16 mouse cellular contexts compared by ENCODE assay signal in the genomic region with DNA sequence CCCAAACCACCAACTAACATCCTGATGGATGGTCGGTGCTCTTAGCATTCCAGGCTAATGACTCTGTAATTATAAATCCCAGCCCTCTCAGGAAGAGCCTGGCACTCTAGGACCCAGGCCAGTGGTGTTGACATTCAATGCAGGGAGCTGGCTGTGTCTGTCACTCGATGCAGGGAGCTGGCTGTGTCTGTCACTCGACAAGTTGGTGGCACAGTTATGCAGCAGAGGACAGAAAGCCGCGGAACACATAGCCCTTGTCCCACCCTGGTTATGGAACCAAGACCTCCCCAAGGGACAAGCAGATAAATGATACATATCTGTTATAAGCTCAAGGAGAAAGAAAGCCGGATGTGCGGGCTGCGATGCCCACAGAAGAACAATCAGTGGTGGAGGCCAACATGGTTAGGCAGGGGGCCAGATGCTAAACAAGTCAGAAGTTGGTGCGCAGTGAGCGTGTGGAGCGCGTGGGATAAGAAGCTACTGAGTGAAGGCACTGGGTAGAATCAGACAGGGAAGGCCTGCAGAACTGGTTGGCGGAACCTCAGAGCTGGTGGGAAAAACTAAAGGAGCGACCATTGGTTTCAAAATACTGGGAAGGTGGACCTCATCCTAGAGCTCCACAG. TPM values are rescaled to one million over a fixed set of nuclear protein-coding genes. Genes with fewer than 3 reads are reported as not detected.
DNase-seq lines count a peak whose midpoint lies in the region; ATAC-seq lines count a peak whose summit lies in the region.
"Had no signal": no experiment of that assay in that cellular context is flagged by ENCODE, and none has a peak within 500 bp of the region (broad histone marks: within the 10 kb centered on the region; RNA-seq: fewer than 3 reads in every experiment).

No protein-coding gene starts in this region.

- peak overlapping the region; percentile 40; the same call in 1 of the 2 replicates for H3K27ac ChIP-seq in hindbrain, embryonic 13.5 days
- no peak overlapping the region for H3K27ac ChIP-seq in hindbrain, embryonic 12.5 days
- peak overlapping the region; percentile 75; the same call in 1 of the 2 replicates for H3K27ac ChIP-seq in embryonic facial prominence, embryonic 10.5 days (replicated peaks)
- H3K27ac ChIP-seq in limb, embryonic 12.5 days = peak overlapping the region; percentile 50; the same call in 1 of the 2 replicates
- H3K27ac ChIP-seq: midbrain, embryonic 10.5 days had no signal

- ATAC-seq in hindbrain, embryonic 13.5 days (ENCODE audit: low FRiP score) = 0 out of 2 replicates have a peak, but pooled peaks have one; percentile 36
- no peak for ATAC-seq in hindbrain, embryonic 12.5 days (ENCODE audit: low FRiP score)
- ATAC-seq in limb, embryonic 12.5 days (ENCODE audit: insufficient number of reproducible peaks, insufficient read depth, low FRiP score, low TSS enrichment, low read depth) = no peak

- H3K9ac ChIP-seq in hindbrain, embryonic 13.5 days = 0 out of 2 replicates have a peak overlapping the region, but pooled peaks have one; percentile 19
- H3K9ac ChIP-seq in hindbrain, embryonic 12.5 days = no peak overlapping the region
- no peak overlapping the region for H3K9ac ChIP-seq in limb, embryonic 12.5 days (replicated peaks)

- H3K9me3 ChIP-seq in hindbrain, embryonic 13.5 days = no peaks in the 10 kb centered on the region
- H3K9me3 ChIP-seq in hindbrain, embryonic 12.5 days (replicated peaks) = no peaks in the 10 kb centered on the region
- no peaks in the 10 kb centered on the region for H3K9me3 ChIP-seq in embryonic facial prominence, embryonic 10.5 days
- H3K9me3 ChIP-seq in limb, embryonic 12.5 days = no peaks in the 10 kb centered on the region
- H3K9me3 ChIP-seq: G1E; midbrain, embryonic 10.5 days had no signal

- H3K4me3 ChIP-seq in hindbrain, embryonic 13.5 days = no peak overlapping the region
- no peak overlapping the region for H3K4me3 ChIP-seq in hindbrain, embryonic 12.5 days
- H3K4me3 ChIP-seq in embryonic facial prominence, embryonic 10.5 days = no peak overlapping the region
- H3K4me3 ChIP-seq in limb, embryonic 12.5 days (replicated peaks) = no peak overlapping the region
- H3K4me3 ChIP-seq: midbrain, embryonic 10.5 days had no signal

- WGBS in hindbrain, embryonic 13.5 days = 69% methylated on average over 14 of the region's 14 CpGs
- 72% methylated on average over 14 of the region's 14 CpGs for WGBS in hindbrain, embryonic 12.5 days
- 70% methylated on average over 14 of the region's 14 CpGs for WGBS in embryonic facial prominence, embryonic 10.5 days
- 66% methylated on average over 14 of the region's 14 CpGs for WGBS in limb, embryonic 12.5 days

- H3K4me2 ChIP-seq in hindbrain, embryonic 13.5 days = no peak overlapping the region
- no peak overlapping the region for H3K4me2 ChIP-seq in hindbrain, embryonic 12.5 days (replicated peaks)
- H3K4me2 ChIP-seq in limb, embryonic 12.5 days = no peak overlapping the region
- H3K4me2 ChIP-seq: liver, embryonic 11.5 days had no signal

- H3K27me3 ChIP-seq in hindbrain, embryonic 13.5 days = no peaks in the 10 kb centered on the region
- no peaks in the 10 kb centered on the region for H3K27me3 ChIP-seq in hindbrain, embryonic 12.5 days
- no peaks in the 10 kb centered on the region for H3K27me3 ChIP-seq in embryonic facial prominence, embryonic 10.5 days (replicated peaks; ENCODE audit: low read depth, poor library complexity, severe bottlenecking)
- H3K27me3 ChIP-seq in limb, embryonic 12.5 days = no peaks in the 10 kb centered on the region

- DNase-seq in cerebellum, postnatal 14 days = peak; percentile 22 to 28
- no peak for DNase-seq in cerebellum, adult 11 months
- DNase-seq in embryonic facial prominence, embryonic 10.5 days (ENCODE audit: low spot score) = no peak
- no peak for DNase-seq in frontal cortex, postnatal 36 days (ENCODE audit: low spot score in 2 of 2)
- no peak for DNase-seq in MN1 (ENCODE audit: low spot score)
- DNase-seq: adrenal gland, adult 2 months; gastrocnemius, postnatal 14 days; kidney, adult 18-20 months; layer of hippocampus, adult 9-11 months; thymus, adult 2 months had no signal

- peaks cover 20% of the 10 kb centered on the region for H3K4me1 ChIP-seq in hindbrain, embryonic 13.5 days (replicated peaks)
- H3K4me1 ChIP-seq in hindbrain, embryonic 12.5 days = peaks cover 21% of the 10 kb centered on the region
- peaks cover 65% of the 10 kb centered on the region for H3K4me1 ChIP-seq in embryonic facial prominence, embryonic 10.5 days
- peaks cover 52% of the 10 kb centered on the region for H3K4me1 ChIP-seq in limb, embryonic 12.5 days (replicated peaks)

- no peaks in the 10 kb centered on the region for H3K36me3 ChIP-seq in hindbrain, embryonic 13.5 days
- H3K36me3 ChIP-seq in hindbrain, embryonic 12.5 days = no peaks in the 10 kb centered on the region
- peaks cover 23% of the 10 kb centered on the region for H3K36me3 ChIP-seq in embryonic facial prominence, embryonic 10.5 days (replicated peaks)
- H3K36me3 ChIP-seq in limb, embryonic 12.5 days = peaks cover 20% of the 10 kb centered on the region
- H3K36me3 ChIP-seq: G1E had no signal

RNA-seq across cellular contexts. Expression of a gene that starts 33.7 kb away (rescaled TPM):
- 7.4 and 8.0 TPM in 2 replicates for polyA plus RNA-seq in hindbrain, embryonic 13.5 days (2015; fragmentation: Nextera tagmentation; extraction: Ambion mirVana)
- 24.2 and 24.7 TPM in 2 replicates for polyA plus RNA-seq in hindbrain, embryonic 12.5 days (2016; fragmentation: Nextera tagmentation; extraction: Ambion mirVana)
- 34.8 and 37.1 TPM in 2 replicates for polyA plus RNA-seq in embryonic facial prominence, embryonic 10.5 days (2016; fragmentation: Nextera tagmentation; extraction: Ambion mirVana)
- 49.3 and 58.3 TPM in 2 replicates for polyA plus RNA-seq in limb, embryonic 12.5 days (2016; fragmentation: Nextera tagmentation; extraction: Ambion mirVana)
- polyA plus RNA-seq: G1E had no signal

Comparison
In these comparisons a context has a peak if more than half of its experiments do, and no peak if none do; other contexts are left out.
1. DNase-seq: peak in cerebellum, postnatal 14 days (2 of 2); none in cerebellum, adult 11 months (single experiment), embryonic facial prominence, embryonic 10.5 days (single experiment), frontal cortex, postnatal 36 days (0 of 2) and MN1 (single experiment).